Mouse (Mus musculus): ENCODE measurements around the gene Tmem167. TPM values are rescaled to one million over a fixed set of nuclear protein-coding genes. Genes with fewer than 3 reads are reported as not detected.

The Tmem167 gene
- polyA plus RNA-seq, 1 experiment from 2014 or later, result 33.5 TPM

DNA sequence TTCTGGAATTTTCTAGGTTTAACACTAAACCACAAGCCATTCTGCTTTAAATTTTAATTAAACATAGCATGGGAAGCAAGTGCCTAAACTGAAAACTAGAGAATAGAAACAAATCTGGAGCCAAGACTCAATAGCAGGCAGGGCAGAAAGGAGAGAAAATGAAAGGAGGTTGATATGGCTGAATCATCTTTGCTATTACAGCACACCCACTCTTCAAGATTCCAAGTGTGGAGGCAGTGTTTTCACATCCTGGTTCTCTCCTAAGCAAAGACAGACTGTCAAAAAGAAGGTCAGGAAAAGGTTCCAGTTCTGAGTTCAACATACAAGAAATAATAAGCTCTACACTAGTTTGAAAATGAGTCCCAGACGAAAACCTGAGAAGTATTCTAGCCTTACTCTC lies 52.8 kb downstream of the Tmem167 start:
- Histone ChIP-seq H3K36me3 (no peaks in the 10 kb centered on the region), H3K4me1 (replicated peaks) (no peaks in the 10 kb centered on the region), H3K27ac (no peak overlapping the region), H3K4me2 (no peak overlapping the region), H3K4me3 (no peak overlapping the region), H3K9ac (no peak overlapping the region), H3K27me3 (no peaks in the 10 kb centered on the region), H3K9me3 (replicated peaks) (no peaks in the 10 kb centered on the region)
- ATAC-seq (replicated peaks; ENCODE audit: insufficient number of reproducible peaks, insufficient read depth, low FRiP score, low read depth), result no peak
- WGBS, result 88% methylated on average over 1 of the region's 1 CpGs

DNA sequence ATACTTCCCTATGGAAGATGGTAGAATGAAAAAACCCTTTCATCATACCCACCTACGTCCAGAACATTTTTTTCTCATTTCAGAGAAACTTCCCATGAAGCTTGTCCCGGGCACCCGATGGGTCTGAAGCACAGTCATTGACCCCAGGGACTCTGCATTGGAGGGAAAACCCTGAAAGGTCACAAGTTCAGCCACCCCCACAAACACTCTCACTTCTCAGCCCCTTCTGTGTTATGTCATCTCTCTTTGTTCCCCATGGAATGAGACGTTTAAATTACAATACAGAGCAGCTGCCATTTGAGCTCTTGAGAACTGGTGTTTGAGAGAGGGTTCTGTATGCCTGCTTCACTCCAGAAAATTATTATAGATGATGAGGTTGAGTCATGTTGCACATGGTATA lies 54.3 kb downstream of the Tmem167 start:
- H3K36me3 ChIP-seq, result no peaks in the 10 kb centered on the region
- no peak overlapping the region for H3K4me2 ChIP-seq
- H3K4me1 ChIP-seq (replicated peaks), result no peaks in the 10 kb centered on the region
- H3K4me3 ChIP-seq, result no peak overlapping the region
- H3K9ac ChIP-seq, result no peak overlapping the region
- H3K27ac ChIP-seq, result no peak overlapping the region
- H3K9me3 ChIP-seq (replicated peaks), result no peaks in the 10 kb centered on the region
- H3K27me3 ChIP-seq, result no peaks in the 10 kb centered on the region
- no peak for ATAC-seq (replicated peaks; ENCODE audit: insufficient number of reproducible peaks, insufficient read depth, low FRiP score, low read depth)
- WGBS, result 39% methylated on average over 4 of the region's 4 CpGs

DNA sequence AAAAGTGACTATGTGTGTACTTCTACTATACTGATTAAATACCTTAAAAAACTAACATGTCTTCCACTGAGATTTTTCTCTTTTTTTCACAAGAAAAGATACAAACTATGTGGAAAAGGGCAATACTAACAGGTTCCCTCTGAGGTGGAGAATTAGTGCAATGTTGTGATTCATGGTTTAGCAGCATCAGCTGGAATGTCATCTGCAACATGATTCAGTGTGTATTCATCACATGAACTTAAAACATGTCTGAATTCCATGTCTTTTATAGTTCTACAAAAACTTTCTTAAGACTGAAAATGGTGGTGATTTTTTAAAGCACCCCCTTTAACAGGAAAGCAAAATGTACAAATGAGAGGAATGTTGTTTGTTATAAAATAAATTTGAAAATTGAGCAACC lies 63.0 kb downstream of the Tmem167 start:
- Histone ChIP-seq H3K4me2 (no peak overlapping the region), H3K27ac (no peak overlapping the region), H3K36me3 (no peaks in the 10 kb centered on the region), H3K27me3 (no peaks in the 10 kb centered on the region), H3K4me3 (no peak overlapping the region), H3K4me1 (replicated peaks) (no peaks in the 10 kb centered on the region), H3K9ac (no peak overlapping the region), H3K9me3 (replicated peaks) (no peaks in the 10 kb centered on the region)
- ATAC-seq (replicated peaks; ENCODE audit: insufficient number of reproducible peaks, insufficient read depth, low FRiP score, low read depth), result no peak

DNA sequence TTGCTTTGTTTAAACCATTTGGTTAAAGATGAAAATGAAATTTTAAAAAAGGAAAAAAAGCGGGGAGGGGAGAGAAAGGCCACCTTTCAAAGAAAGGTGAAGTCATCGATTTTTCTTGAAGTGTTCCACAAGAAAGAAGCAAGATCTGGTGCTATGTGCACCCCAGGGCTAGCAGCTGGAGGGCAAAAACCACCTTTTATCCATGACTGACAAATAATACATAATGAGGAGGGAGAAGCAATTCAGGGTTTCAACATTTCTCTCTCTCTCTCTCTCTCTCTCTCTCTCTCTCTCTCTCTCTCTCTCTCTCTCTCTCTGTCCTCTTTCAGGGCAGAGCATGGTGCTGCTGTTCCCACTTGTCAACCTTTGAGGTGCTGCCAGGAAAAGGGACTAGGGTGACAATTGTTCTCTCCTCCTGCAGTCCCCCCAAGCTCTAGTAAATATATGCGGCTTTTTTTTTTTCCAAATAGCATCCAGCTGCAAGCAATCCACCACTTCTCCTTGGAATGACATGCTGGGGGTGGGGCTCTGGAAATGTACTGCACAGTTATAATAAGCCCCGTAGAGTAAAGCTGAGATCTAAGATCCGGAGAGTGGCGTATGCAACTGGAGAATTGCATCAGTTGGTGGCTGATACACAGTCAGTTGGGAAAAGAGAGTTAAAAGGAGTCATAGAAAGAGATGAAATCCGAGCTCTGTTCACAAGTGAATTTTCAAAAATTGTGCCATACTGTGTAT lies 63.8 kb downstream of the Tmem167 start:
- H3K27me3 ChIP-seq, result no peaks in the 10 kb centered on the region
- no peak overlapping the region for H3K9ac ChIP-seq
- H3K9me3 ChIP-seq (replicated peaks), result no peaks in the 10 kb centered on the region
- no peak overlapping the region for H3K27ac ChIP-seq
- no peaks in the 10 kb centered on the region for H3K4me1 ChIP-seq (replicated peaks)
- ATAC-seq (replicated peaks; ENCODE audit: insufficient number of reproducible peaks, insufficient read depth, low FRiP score, low read depth), result no peak
- 51% methylated on average over 7 of the region's 7 CpGs for WGBS
- H3K4me2 ChIP-seq, result no peak overlapping the region
- H3K4me3 ChIP-seq, result no peak overlapping the region
- no peaks in the 10 kb centered on the region for H3K36me3 ChIP-seq

DNA sequence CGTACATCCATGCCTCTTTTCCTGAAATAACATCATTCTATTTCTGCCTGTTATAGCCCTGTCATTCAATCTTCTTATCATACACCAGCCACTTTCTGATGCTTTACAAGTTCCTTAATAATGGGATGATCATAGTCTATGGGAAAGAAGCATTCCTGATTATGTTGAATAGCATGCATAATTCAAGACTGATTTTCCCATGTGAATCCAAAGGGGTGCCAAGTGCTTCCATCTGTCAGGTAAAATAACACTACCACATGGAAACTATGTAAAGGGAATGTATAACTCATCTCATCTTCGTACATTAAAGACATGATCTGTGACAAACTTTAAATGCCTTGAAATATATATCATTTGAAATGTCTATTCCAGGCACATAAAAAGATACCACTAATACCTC lies 75.2 kb downstream of the Tmem167 start:
- H3K9me3 ChIP-seq (replicated peaks), result no peaks in the 10 kb centered on the region
- no peak overlapping the region for H3K9ac ChIP-seq
- no peak overlapping the region for H3K4me2 ChIP-seq
- no peak for ATAC-seq (replicated peaks; ENCODE audit: insufficient number of reproducible peaks, insufficient read depth, low FRiP score, low read depth)
- 73% methylated on average over 2 of the region's 2 CpGs for WGBS
- no peaks in the 10 kb centered on the region for H3K27me3 ChIP-seq
- H3K36me3 ChIP-seq, result no peaks in the 10 kb centered on the region
- no peak overlapping the region for H3K27ac ChIP-seq
- no peak overlapping the region for H3K4me3 ChIP-seq
- H3K4me1 ChIP-seq (replicated peaks), result no peaks in the 10 kb centered on the region

DNA sequence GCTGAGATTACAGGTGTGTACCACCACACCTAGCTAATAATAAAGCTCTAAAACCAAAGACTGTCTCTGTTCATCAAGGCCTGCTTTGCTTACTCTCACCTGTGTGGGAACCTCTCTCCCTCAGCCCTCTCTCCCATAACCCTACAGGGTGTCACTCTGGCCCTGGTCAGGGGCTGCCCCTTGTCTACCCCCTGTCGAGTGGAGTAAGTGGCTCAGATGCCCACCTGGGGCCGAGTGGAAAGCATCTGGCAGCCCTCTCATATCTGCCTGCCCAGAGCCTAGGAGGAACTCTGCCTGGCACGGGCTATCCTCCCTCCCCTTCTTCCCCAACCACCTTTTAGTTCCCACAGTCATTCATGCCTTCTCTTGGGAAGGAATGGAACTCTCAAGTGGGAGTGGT lies 78.1 kb downstream of the Tmem167 start:
- Histone ChIP-seq H3K4me2 (no peak overlapping the region), H3K27ac (no peak overlapping the region), H3K4me1 (replicated peaks) (no peaks in the 10 kb centered on the region), H3K27me3 (no peaks in the 10 kb centered on the region), H3K36me3 (no peaks in the 10 kb centered on the region), H3K4me3 (no peak overlapping the region), H3K9ac (no peak overlapping the region), H3K9me3 (replicated peaks) (no peaks in the 10 kb centered on the region)
- 44% methylated on average over 3 of the region's 3 CpGs for WGBS
- no peak for ATAC-seq (replicated peaks; ENCODE audit: insufficient number of reproducible peaks, insufficient read depth, low FRiP score, low read depth)

DNA sequence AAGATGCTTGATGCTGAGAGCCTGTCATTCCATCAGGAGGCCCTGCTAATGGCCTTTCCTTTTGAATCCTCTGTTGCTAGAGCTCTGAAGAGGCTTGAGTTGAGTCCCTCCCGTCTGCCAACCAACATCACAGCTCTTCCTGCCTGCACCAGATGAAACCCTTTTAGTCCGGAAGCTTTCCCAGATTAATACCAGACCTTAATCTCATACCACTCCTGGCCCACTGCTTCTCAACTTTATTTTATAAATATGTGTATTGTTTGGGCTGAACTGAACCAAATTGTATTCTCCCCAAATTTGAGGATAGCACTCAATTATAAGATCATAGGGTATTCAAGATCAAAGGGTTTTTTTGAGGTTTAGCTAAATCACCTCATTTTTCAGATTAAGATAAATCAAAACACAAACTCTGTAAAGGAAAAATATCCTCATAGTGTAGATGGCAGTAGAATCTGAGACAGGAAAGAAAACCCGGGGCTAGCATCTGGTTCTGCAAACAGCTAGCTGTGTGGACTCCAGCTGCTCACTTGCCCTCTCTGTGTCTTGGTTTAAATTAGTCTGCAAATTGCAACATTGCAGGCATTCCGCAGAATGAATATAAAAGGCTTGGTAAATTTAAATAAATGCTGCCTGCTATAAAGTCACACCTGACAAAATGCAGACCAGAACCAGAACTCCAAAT lies 81.3 kb downstream of the Tmem167 start:
- H3K9me3 ChIP-seq (replicated peaks), result no peaks in the 10 kb centered on the region
- H3K9ac ChIP-seq, result no peak overlapping the region
- H3K36me3 ChIP-seq, result no peaks in the 10 kb centered on the region
- no peak overlapping the region for H3K27ac ChIP-seq
- no peaks in the 10 kb centered on the region for H3K4me1 ChIP-seq (replicated peaks)
- no peak overlapping the region for H3K4me3 ChIP-seq
- H3K4me2 ChIP-seq, result no peak overlapping the region
- WGBS, result 44% methylated on average over 4 of the region's 4 CpGs
- no peaks in the 10 kb centered on the region for H3K27me3 ChIP-seq
- no peak for ATAC-seq (replicated peaks; ENCODE audit: insufficient number of reproducible peaks, insufficient read depth, low FRiP score, low read depth)

DNA sequence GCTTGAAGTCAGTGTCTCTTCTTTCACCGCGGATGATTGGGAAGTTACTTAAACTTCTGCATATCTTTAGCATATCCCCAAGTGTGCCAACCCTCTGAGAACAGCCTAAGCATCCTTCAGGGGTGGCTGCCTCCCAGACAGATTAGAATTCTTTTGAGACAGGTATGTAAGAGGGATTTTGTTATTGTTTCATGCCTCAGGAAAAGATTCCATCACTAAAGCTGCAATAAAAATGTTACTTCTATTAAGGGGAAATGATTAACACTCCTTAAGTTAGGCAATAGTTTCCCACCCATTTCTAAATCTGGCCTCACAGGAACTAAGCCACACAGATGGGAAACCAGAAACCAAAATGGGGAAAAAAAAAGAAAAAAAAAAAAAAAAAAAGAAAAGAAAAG lies 81.9 kb downstream of the Tmem167 start:
- Histone ChIP-seq H3K4me2 (no peak overlapping the region), H3K9ac (no peak overlapping the region), H3K4me3 (no peak overlapping the region), H3K27me3 (no peaks in the 10 kb centered on the region), H3K4me1 (replicated peaks) (no peaks in the 10 kb centered on the region), H3K36me3 (no peaks in the 10 kb centered on the region), H3K9me3 (replicated peaks) (no peaks in the 10 kb centered on the region), H3K27ac (no peak overlapping the region)
- WGBS, result 20% methylated on average over 2 of the region's 2 CpGs
- ATAC-seq (replicated peaks; ENCODE audit: insufficient number of reproducible peaks, insufficient read depth, low FRiP score, low read depth), result no peak

DNA sequence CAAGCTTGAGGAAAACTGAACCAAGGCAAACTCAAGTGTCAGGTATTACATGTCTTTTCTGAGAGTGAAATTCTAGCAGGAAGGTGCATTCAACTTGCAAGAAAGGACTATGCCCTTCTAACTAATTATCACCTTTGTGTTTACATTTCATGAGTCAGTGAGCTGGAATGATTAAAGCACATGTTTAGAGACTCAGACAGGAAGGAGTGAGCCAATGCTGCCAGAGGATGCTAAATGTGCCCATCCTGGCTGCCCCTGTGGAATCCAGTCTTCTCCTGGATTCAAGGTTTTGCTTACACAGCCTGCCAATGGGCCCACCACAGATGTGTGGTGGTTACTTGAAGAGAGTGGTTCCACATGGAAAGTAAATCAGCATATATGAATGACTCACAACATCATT lies 82.5 kb downstream of the Tmem167 start:
- Histone ChIP-seq H3K9ac (no peak overlapping the region), H3K4me1 (replicated peaks) (no peaks in the 10 kb centered on the region), H3K4me3 (no peak overlapping the region), H3K36me3 (no peaks in the 10 kb centered on the region), H3K4me2 (no peak overlapping the region), H3K27me3 (no peaks in the 10 kb centered on the region), H3K27ac (no peak overlapping the region), H3K9me3 (replicated peaks) (no peaks in the 10 kb centered on the region)
- ATAC-seq (replicated peaks; ENCODE audit: insufficient number of reproducible peaks, insufficient read depth, low FRiP score, low read depth), result no peak

DNA sequence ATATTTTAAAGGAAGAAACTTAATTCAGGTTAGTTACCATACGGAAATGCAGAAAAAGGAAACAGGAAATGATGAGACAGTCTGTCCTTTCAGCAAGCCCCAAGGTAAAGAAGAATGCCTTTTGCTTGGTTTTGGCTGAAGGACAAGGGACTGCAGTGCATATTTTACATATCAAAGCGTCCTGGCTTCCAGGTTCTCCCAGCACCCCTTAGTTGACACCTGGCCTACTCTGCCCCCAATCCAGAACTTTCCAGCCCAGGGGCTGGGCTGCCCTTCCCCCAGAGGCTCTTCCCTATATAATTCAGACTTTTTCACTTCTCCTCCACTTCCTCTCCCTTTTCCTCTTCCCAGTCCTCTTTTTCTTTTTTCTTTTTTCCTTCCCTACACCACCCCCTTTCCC lies 86.7 kb downstream of the Tmem167 start:
- 51% methylated on average over 2 of the region's 2 CpGs for WGBS
- no peak for ATAC-seq (replicated peaks; ENCODE audit: insufficient number of reproducible peaks, insufficient read depth, low FRiP score, low read depth)
- H3K9me3 ChIP-seq (replicated peaks), result no peaks in the 10 kb centered on the region
- no peaks in the 10 kb centered on the region for H3K36me3 ChIP-seq
- no peaks in the 10 kb centered on the region for H3K27me3 ChIP-seq
- no peaks in the 10 kb centered on the region for H3K4me1 ChIP-seq (replicated peaks)
- no peak overlapping the region for H3K4me3 ChIP-seq
- no peak overlapping the region for H3K27ac ChIP-seq
- H3K9ac ChIP-seq, result no peak overlapping the region
- no peak overlapping the region for H3K4me2 ChIP-seq

DNA sequence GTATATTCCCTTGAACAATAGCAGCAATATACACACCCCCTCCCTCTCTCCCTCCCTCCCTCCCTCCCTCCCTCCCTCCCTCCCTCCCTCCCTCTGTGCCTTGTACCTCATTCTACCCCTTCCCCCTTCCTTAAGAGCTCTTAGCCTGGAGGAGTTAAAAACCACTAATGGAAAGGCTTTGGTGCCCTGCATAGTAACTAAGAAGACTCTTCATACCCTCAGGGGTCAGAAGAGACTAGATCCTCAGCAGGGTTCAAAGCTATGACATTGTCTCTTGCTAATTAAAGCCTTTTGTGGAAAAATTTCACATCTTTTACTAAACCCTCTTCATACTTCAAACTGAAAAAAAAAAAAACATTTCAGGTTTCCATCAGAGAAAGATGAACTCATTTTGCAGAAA lies 93.3 kb downstream of the Tmem167 start:
- Histone ChIP-seq H3K4me1 (replicated peaks) (no peaks in the 10 kb centered on the region), H3K27ac (no peak overlapping the region), H3K4me2 (no peak overlapping the region), H3K9me3 (replicated peaks) (no peaks in the 10 kb centered on the region), H3K36me3 (no peaks in the 10 kb centered on the region), H3K27me3 (no peaks in the 10 kb centered on the region), H3K4me3 (no peak overlapping the region), H3K9ac (no peak overlapping the region)
- ATAC-seq (replicated peaks; ENCODE audit: insufficient number of reproducible peaks, insufficient read depth, low FRiP score, low read depth), result no peak

DNA sequence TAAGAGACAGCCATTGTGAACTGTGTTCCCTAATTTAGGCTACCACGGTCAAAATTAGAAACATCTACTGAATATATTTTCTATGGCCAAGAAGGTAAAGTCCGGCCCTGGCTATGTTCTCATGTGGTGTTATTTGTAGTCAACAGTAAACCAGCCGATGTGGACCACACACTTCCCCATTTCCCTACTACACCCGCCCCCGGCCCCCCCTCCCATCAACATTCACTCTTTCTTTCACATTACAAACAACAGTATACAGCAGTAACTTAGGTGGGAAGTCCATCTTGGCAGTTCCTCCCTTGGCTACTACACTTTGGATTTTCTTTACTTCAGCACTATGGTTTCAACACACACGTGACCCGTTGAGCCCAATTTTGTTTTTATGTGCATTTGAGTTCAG lies 94.6 kb downstream of the Tmem167 start:
- H3K36me3 ChIP-seq, result no peaks in the 10 kb centered on the region
- WGBS, result 81% methylated on average over 7 of the region's 7 CpGs
- H3K27ac ChIP-seq, result no peak overlapping the region
- H3K4me1 ChIP-seq (replicated peaks), result no peaks in the 10 kb centered on the region
- no peak for ATAC-seq (replicated peaks; ENCODE audit: insufficient number of reproducible peaks, insufficient read depth, low FRiP score, low read depth)
- no peaks in the 10 kb centered on the region for H3K27me3 ChIP-seq
- no peak overlapping the region for H3K4me2 ChIP-seq
- no peaks in the 10 kb centered on the region for H3K9me3 ChIP-seq (replicated peaks)
- H3K9ac ChIP-seq, result no peak overlapping the region
- no peak overlapping the region for H3K4me3 ChIP-seq

Measured in heart, embryonic 15.5 days (tissue).